Mouse (Mus musculus) heart, postnatal 0 days (tissue): ENCODE results near the gene Bdp1.

Experiments
- CTCF ChIP-seq: IDR thresholded peaks from 2 replicates; pipeline ENCODE4 v1.5.1; 2016; ENCODE audit warnings: antibody characterized with exemption, control low read depth, low read depth
- EP300 ChIP-seq: IDR thresholded peaks from 2 replicates; pipeline ENCODE4 v1.6.1; 2016; ENCODE audit warnings: antibody characterized with exemption, low read depth

DNA sequence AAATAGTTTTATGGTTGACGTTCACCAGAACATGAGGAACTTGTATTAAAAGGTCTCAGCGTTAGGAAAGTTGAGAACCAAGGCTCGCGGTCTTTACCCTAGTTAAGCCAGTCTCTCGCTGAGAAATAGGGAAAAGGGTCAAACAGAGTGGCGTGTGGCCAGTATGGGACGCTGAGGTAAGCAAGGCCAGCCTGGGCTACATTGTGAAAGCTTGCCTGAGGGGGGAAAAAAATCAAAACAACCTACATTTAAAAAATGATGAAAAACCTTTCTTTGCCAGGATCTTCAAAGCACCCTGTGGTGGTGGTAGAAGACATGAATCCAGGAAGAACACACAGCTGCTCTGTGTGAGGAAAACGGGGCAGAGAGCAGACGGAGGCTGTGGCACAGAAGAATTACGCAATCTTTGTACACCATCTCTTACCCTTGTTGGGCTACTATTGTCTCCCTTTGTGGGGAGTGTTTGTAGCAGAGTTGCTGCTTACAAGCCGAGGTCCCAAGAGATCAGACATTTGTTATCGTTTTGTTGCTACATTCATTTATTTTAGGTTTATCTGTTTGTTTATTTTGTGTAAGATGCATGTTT is 97.9 kb downstream of the Bdp1 start:
- no peak for TF ChIP-seq CTCF
- TF ChIP-seq EP300 = no peak
